Mouse (Mus musculus) midbrain, embryonic 14.5 days (tissue): ENCODE measurements around the gene Lbr. TPM values are rescaled to one million over a fixed set of nuclear protein-coding genes. Genes with fewer than 3 reads are reported as not detected.
"Not testable (repeated sequence)": the region's sequence is repeated elsewhere in the genome, so short reads cannot be mapped to it uniquely, and the experiment has no call there.

ENCODE experiments used
- ATAC-seq: fragments of 200-750 bp; cut with Nextera tagmentation; 2 replicates; pipeline ENCODE4 v1.8.0; 2017; ENCODE audit warnings: moderate number of reproducible peaks, moderate library complexity; ENCODE audit not compliant: low FRiP score, low TSS enrichment
- DNase-seq: peaks from one replicate; pipeline ENCODE4 v3.0.0-alpha.2; 2015
- H3K27ac ChIP-seq: fragments of 300-500 bp; sonication (generic); replicated peaks from 2 replicates; pipeline ENCODE4 v1.5.1; 2014; ENCODE audit warnings: mild to moderate bottlenecking, low read depth, low read length, moderate library complexity
- H3K27me3 ChIP-seq: fragments of 300-500 bp; sonication (generic); 2 replicates; pipeline ENCODE4 v1.6.1; 2014; ENCODE audit warnings: low read length, control low read depth, mixed read lengths; ENCODE audit not compliant: control insufficient read depth, insufficient read depth
- H3K36me3 ChIP-seq: fragments of 300-500 bp; sonication (generic); 2 replicates; pipeline ENCODE4 v1.6.1; 2014; ENCODE audit warnings: low read length, control low read depth; ENCODE audit not compliant: control insufficient read depth, insufficient read depth
- H3K4me1 ChIP-seq: fragments of 300-500 bp; sonication (generic); 2 replicates; pipeline ENCODE4 v1.6.1; 2014; ENCODE audit warnings: mild to moderate bottlenecking, antibody characterized with exemption, low read length, control low read depth; ENCODE audit not compliant: control insufficient read depth, insufficient read depth
- H3K4me2 ChIP-seq: fragments of 300-500 bp; sonication (generic); 2 replicates; pipeline ENCODE4 v1.6.1; 2014; ENCODE audit warnings: mild to moderate bottlenecking, low read length, moderate library complexity
- H3K4me3 ChIP-seq: fragments of 300-500 bp; sonication (generic); replicated peaks from 2 replicates; pipeline ENCODE4 v1.5.1; 2014; ENCODE audit warnings: low read depth, low read length
- H3K9ac ChIP-seq: fragments of 300-500 bp; sonication (generic); replicated peaks from 2 replicates; pipeline ENCODE4 v1.6.1; 2014; ENCODE audit warnings: mild to moderate bottlenecking, low read length, moderate library complexity
- H3K9me3 ChIP-seq: fragments of 300-500 bp; sonication (generic); 2 replicates; pipeline ENCODE4 v1.6.1; 2016; ENCODE audit warnings: low read length, control low read depth, mixed read lengths; ENCODE audit not compliant: control insufficient read depth
- WGBS: fragments of 180-500 bp; shearing (Covaris S2); extraction: QIAGEN DNeasy Blood & Tissue Kit; methylation state at CpG from one replicate; pipeline ENCODE4 v1.1.7; 2014; 5-methylcytosine and 5-hydroxymethylcytosine counted together
- polyA plus RNA-seq: library from polyadenylated mRNA; unstranded; fragments of >200 nt; fragmentation: Nextera tagmentation; extraction: Ambion mirVana; gene quantifications from 2 replicates; pipeline ENCODE4 v1.2.1, GENCODE M21; 2014

The Lbr gene
- polyA plus RNA-seq, 1 experiment from 2014 or later: 43.3 TPM

- WGBS: 95% methylated on average over 11 of the region's 11 CpGs
- not testable (repeated sequence) for DNase-seq, H3K4me3 ChIP-seq
These were observed 60.2 kb downstream of the Lbr start for GRCm38 (mm10) chr1:181782600-181782999.

GRCm38 (mm10) chr1:181776541-181776940, 66.3 kb downstream of the Lbr start:
- no peak for DNase-seq
- WGBS: 54% methylated on average over 1 of the region's 1 CpGs
- ATAC-seq: no peak
- H3K4me2 ChIP-seq: no peak overlapping the region
- H3K4me1 ChIP-seq: no peaks in the 10 kb centered on the region
- no peaks in the 10 kb centered on the region; the same call in 1 of the 2 replicates for H3K9me3 ChIP-seq
- H3K4me3 ChIP-seq: no peak overlapping the region
- no peak overlapping the region for H3K27ac ChIP-seq
- H3K36me3 ChIP-seq: no peaks in the 10 kb centered on the region
- no peak overlapping the region for H3K9ac ChIP-seq
- no peaks in the 10 kb centered on the region for H3K27me3 ChIP-seq

More at GRCm38 (mm10) chr1:181782600-181782999, 60.2 kb downstream of the Lbr start:
- H3K9ac ChIP-seq, ATAC-seq, H3K27me3 ChIP-seq, H3K4me2 ChIP-seq, H3K36me3 ChIP-seq, H3K27ac ChIP-seq, H3K9me3 ChIP-seq, H3K4me1 ChIP-seq: not testable (repeated sequence)

- H3K4me3 ChIP-seq: no peak overlapping the region
- no peaks in the 10 kb centered on the region for H3K9me3 ChIP-seq
- ATAC-seq: no peak
- no peaks in the 10 kb centered on the region for H3K36me3 ChIP-seq
- no peak overlapping the region for H3K27ac ChIP-seq
- H3K4me2 ChIP-seq: no peak overlapping the region
- no peaks in the 10 kb centered on the region for H3K27me3 ChIP-seq
- no peak overlapping the region for H3K9ac ChIP-seq
- DNase-seq: no peak
- H3K4me1 ChIP-seq: no peaks in the 10 kb centered on the region
- 90% methylated on average over 3 of the region's 3 CpGs for WGBS
These were observed 71.0 kb downstream of the Lbr start for GRCm38 (mm10) chr1:181771871-181772270.

- no peaks in the 10 kb centered on the region for H3K4me1 ChIP-seq
- no peak for DNase-seq
- no peaks in the 10 kb centered on the region for H3K27me3 ChIP-seq
- no peak overlapping the region for H3K4me2 ChIP-seq
- H3K27ac ChIP-seq: no peak overlapping the region
- H3K36me3 ChIP-seq: no peaks in the 10 kb centered on the region
- H3K9me3 ChIP-seq: no peaks in the 10 kb centered on the region
- no peak for ATAC-seq
- H3K4me3 ChIP-seq: no peak overlapping the region
- WGBS: 63% methylated on average over 14 of the region's 14 CpGs
- H3K9ac ChIP-seq: no peak overlapping the region
These were observed 73.5 kb downstream of the Lbr start for GRCm38 (mm10) chr1:181769392-181769791.

Other genes with a start within 250 kb of the Lbr start
- 42.9 TPM in 2 replicates for gene Enah, start 176.9 kb upstream of the Lbr start, polyA plus RNA-seq